Mouse (Mus musculus): ENCODE results near the gene Olfr61. TPM values are rescaled to one million over a fixed set of nuclear protein-coding genes. Genes with fewer than 3 reads are reported as not detected.
"Not testable (repeated sequence)": the region's sequence is repeated elsewhere in the genome, so short reads cannot be mapped to it uniquely, and the experiment has no call there.

The Olfr61 gene
- not detected in 2 replicates for polyA plus RNA-seq (2014; fragmentation: Nextera tagmentation; extraction: Ambion mirVana)

- H3K9ac ChIP-seq (ENCODE audit: low read depth, low read length); H3K4me2 ChIP-seq (replicated peaks; ENCODE audit: low read depth, low read length); H3K27ac ChIP-seq (ENCODE audit: low read depth, low read length); H3K4me1 ChIP-seq (replicated peaks; ENCODE audit: control insufficient read depth, insufficient read depth, low read length); H3K4me3 ChIP-seq (ENCODE audit: low read depth, low read length); H3K9me3 ChIP-seq (ENCODE audit: control insufficient read depth, low read length); H3K27me3 ChIP-seq (ENCODE audit: control insufficient read depth, insufficient read depth, low read length); H3K36me3 ChIP-seq (ENCODE audit: control insufficient read depth, insufficient read depth, low read length); DNase-seq (ENCODE audit: low spot score); ATAC-seq (ENCODE audit: low FRiP score): not testable (repeated sequence)
- WGBS = 87% methylated on average over 3 of the region's 3 CpGs
Observed at GRCm38 (mm10) chr7:140628670-140629069, at the start of gene Olfr61. Gene Olfr61 (plus strand): TSS chr7:140628970.

- not testable (repeated sequence) for H3K4me3 ChIP-seq (ENCODE audit: low read depth, low read length); H3K27me3 ChIP-seq (ENCODE audit: control insufficient read depth, insufficient read depth, low read length); H3K4me1 ChIP-seq (replicated peaks; ENCODE audit: control insufficient read depth, insufficient read depth, low read length); H3K9ac ChIP-seq (ENCODE audit: low read depth, low read length); ATAC-seq (ENCODE audit: low FRiP score); H3K9me3 ChIP-seq (ENCODE audit: control insufficient read depth, low read length); H3K27ac ChIP-seq (ENCODE audit: low read depth, low read length); DNase-seq (ENCODE audit: low spot score); H3K36me3 ChIP-seq (ENCODE audit: control insufficient read depth, insufficient read depth, low read length); H3K4me2 ChIP-seq (replicated peaks; ENCODE audit: low read depth, low read length)
- 78% methylated on average over 2 of the region's 2 CpGs for WGBS
Observed at GRCm38 (mm10) chr7:140600969-140601368, 27.8 kb upstream of the Olfr61 start, which contains the start of gene Olfr46. Gene Olfr46 (plus strand): TSS chr7:140601269.

GRCm38 (mm10) chr7:140630559-140630958 is 1.8 kb downstream of the Olfr61 start:
- no peak overlapping the region for H3K27ac ChIP-seq (ENCODE audit: low read depth, low read length)
- no peak overlapping the region for H3K4me2 ChIP-seq (replicated peaks; ENCODE audit: low read depth, low read length)
- no peaks in the 10 kb centered on the region for H3K9me3 ChIP-seq (ENCODE audit: control insufficient read depth, low read length)
- H3K9ac ChIP-seq (ENCODE audit: low read depth, low read length) = no peak overlapping the region
- H3K4me1 ChIP-seq (replicated peaks; ENCODE audit: control insufficient read depth, insufficient read depth, low read length) = no peaks in the 10 kb centered on the region
- WGBS = 84% methylated on average over 1 of the region's 1 CpGs
- DNase-seq (ENCODE audit: low spot score) (no peak), ATAC-seq (ENCODE audit: low FRiP score) (no peak)
- no peak overlapping the region for H3K4me3 ChIP-seq (ENCODE audit: low read depth, low read length)
- H3K36me3 ChIP-seq (ENCODE audit: control insufficient read depth, insufficient read depth, low read length) = no peaks in the 10 kb centered on the region
- no peaks in the 10 kb centered on the region for H3K27me3 ChIP-seq (ENCODE audit: control insufficient read depth, insufficient read depth, low read length)

DNA sequence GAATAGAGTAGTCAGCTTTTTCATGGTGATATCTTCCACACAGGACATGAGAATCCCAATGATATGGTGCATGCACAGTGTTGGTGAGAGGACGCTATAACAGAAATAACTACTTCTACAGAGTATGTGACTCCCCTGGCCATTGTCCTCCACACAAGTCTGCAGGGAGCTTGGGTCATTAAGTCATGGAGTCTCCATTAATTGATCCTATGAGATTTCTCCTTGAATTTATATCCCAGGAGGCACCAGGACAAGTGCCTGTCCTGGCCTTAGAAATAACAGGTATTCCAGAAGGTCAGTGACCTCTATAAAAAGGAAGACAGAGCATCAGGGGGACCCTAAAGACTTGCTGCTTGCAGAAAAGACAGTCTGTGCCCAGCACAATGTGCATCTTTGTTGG is 17.4 kb downstream of the Olfr61 start, which contains the start of gene Olfr53:
Olfr53 (plus strand) TSS at position 301 of the 400 bp plus-strand sequence.
- Histone ChIP-seq H3K9me3 (ENCODE audit: control insufficient read depth, low read length) (no peaks in the 10 kb centered on the region), H3K27ac (ENCODE audit: low read depth, low read length) (no peak within 1 kb of the TSS), H3K36me3 (ENCODE audit: control insufficient read depth, insufficient read depth, low read length) (no peaks in the 10 kb centered on the region), H3K4me3 (ENCODE audit: low read depth, low read length) (no peak within 1 kb of the TSS), H3K9ac (ENCODE audit: low read depth, low read length) (no peak within 1 kb of the TSS), H3K4me2 (replicated peaks; ENCODE audit: low read depth, low read length) (no peak within 1 kb of the TSS), H3K27me3 (ENCODE audit: control insufficient read depth, insufficient read depth, low read length) (no peaks in the 10 kb centered on the region), H3K4me1 (replicated peaks; ENCODE audit: control insufficient read depth, insufficient read depth, low read length) (no peaks in the 10 kb centered on the region)
- 91% methylated on average over 1 of the region's 1 CpGs for WGBS
- DNase-seq (ENCODE audit: low spot score) (no peak), ATAC-seq (ENCODE audit: low FRiP score) (no peak)

DNA sequence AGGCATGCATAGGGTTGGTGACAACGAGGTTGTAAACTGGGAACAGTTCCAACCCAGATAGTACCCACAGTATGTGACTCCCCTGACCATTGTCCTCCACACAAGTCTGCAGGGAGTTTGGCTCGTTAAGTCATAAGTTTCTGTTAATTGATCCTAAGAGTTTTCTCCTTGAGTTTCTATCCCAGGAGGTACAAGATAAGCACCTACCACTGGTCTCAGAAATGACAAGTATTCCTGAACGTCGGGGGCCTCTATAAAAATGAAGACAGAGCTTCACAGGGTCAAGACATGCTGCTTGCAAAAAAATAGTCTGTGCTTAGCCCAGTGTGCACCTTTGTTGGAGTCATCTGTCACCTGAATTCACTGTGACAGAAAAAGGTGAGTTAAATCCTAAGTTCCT is 30.9 kb downstream of the Olfr61 start, which contains the start of gene Olfr539:
Olfr539 (plus strand) TSS at position 301 of the 400 bp plus-strand sequence.
- Histone ChIP-seq H3K9ac (ENCODE audit: low read depth, low read length) (no peak within 1 kb of the TSS), H3K9me3 (ENCODE audit: control insufficient read depth, low read length) (no peaks in the 10 kb centered on the region), H3K36me3 (ENCODE audit: control insufficient read depth, insufficient read depth, low read length) (no peaks in the 10 kb centered on the region), H3K27me3 (ENCODE audit: control insufficient read depth, insufficient read depth, low read length) (no peaks in the 10 kb centered on the region), H3K4me1 (replicated peaks; ENCODE audit: control insufficient read depth, insufficient read depth, low read length) (no peaks in the 10 kb centered on the region), H3K4me3 (ENCODE audit: low read depth, low read length) (no peak within 1 kb of the TSS), H3K27ac (ENCODE audit: low read depth, low read length) (no peak within 1 kb of the TSS), H3K4me2 (replicated peaks; ENCODE audit: low read depth, low read length) (no peak within 1 kb of the TSS)
- 79% methylated on average over 4 of the region's 4 CpGs for WGBS
- no peak for DNase-seq (ENCODE audit: low spot score)
- ATAC-seq (ENCODE audit: low FRiP score) = no peak

- H3K36me3 ChIP-seq (ENCODE audit: control insufficient read depth, insufficient read depth, low read length); H3K4me2 ChIP-seq (replicated peaks; ENCODE audit: low read depth, low read length); H3K9ac ChIP-seq (ENCODE audit: low read depth, low read length); H3K27me3 ChIP-seq (ENCODE audit: control insufficient read depth, insufficient read depth, low read length); H3K9me3 ChIP-seq (ENCODE audit: control insufficient read depth, low read length); H3K4me3 ChIP-seq (ENCODE audit: low read depth, low read length); DNase-seq (ENCODE audit: low spot score); ATAC-seq (ENCODE audit: low FRiP score); H3K4me1 ChIP-seq (replicated peaks; ENCODE audit: control insufficient read depth, insufficient read depth, low read length); H3K27ac ChIP-seq (ENCODE audit: low read depth, low read length): not testable (repeated sequence)
- WGBS = 89% methylated on average over 3 of the region's 3 CpGs
Observed at GRCm38 (mm10) chr7:140670693-140671092, 41.9 kb downstream of the Olfr61 start.

DNA sequence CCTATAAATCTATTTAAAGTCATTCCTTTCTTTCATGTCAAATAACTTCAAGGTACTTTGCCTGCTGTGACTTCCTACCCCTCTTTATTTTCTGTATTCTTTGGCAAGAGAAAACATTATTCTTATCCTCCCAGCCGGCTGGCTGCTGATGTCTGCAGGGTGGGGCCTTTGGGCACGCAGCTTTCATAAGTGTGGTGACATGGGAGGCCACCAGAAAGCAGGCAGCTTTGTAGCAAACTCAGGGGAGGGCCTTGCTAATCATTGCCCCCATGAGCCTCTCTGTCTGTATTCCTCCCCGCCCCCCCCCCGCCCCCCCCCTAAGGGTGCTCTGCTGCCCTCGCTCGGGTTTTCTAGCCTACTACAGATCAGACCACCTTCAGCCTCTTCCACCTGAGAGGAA is 47.1 kb downstream of the Olfr61 start:
- Histone ChIP-seq H3K27ac (ENCODE audit: low read depth, low read length) (no peak overlapping the region), H3K4me1 (replicated peaks; ENCODE audit: control insufficient read depth, insufficient read depth, low read length) (no peaks in the 10 kb centered on the region), H3K9me3 (ENCODE audit: control insufficient read depth, low read length) (no peaks in the 10 kb centered on the region), H3K9ac (ENCODE audit: low read depth, low read length) (no peak overlapping the region), H3K27me3 (ENCODE audit: control insufficient read depth, insufficient read depth, low read length) (no peaks in the 10 kb centered on the region), H3K4me2 (replicated peaks; ENCODE audit: low read depth, low read length) (no peak overlapping the region), H3K4me3 (ENCODE audit: low read depth, low read length) (no peak overlapping the region), H3K36me3 (ENCODE audit: control insufficient read depth, insufficient read depth, low read length) (no peaks in the 10 kb centered on the region)
- ATAC-seq (ENCODE audit: low FRiP score) = no peak
- WGBS = 4% methylated on average over 5 of the region's 6 CpGs
- DNase-seq (ENCODE audit: low spot score) = no peak

GRCm38 (mm10) chr7:140679591-140679990 is 50.8 kb downstream of the Olfr61 start:
- H3K27me3 ChIP-seq (ENCODE audit: control insufficient read depth, insufficient read depth, low read length); ATAC-seq (ENCODE audit: low FRiP score); DNase-seq (ENCODE audit: low spot score); H3K4me1 ChIP-seq (replicated peaks; ENCODE audit: control insufficient read depth, insufficient read depth, low read length); H3K4me2 ChIP-seq (replicated peaks; ENCODE audit: low read depth, low read length); H3K9me3 ChIP-seq (ENCODE audit: control insufficient read depth, low read length); H3K36me3 ChIP-seq (ENCODE audit: control insufficient read depth, insufficient read depth, low read length); H3K27ac ChIP-seq (ENCODE audit: low read depth, low read length); H3K4me3 ChIP-seq (ENCODE audit: low read depth, low read length); H3K9ac ChIP-seq (ENCODE audit: low read depth, low read length): not testable (repeated sequence)
- 64% methylated on average over 4 of the region's 4 CpGs for WGBS

- Histone ChIP-seq H3K4me2 (replicated peaks; ENCODE audit: low read depth, low read length) (no peak within 1 kb of the TSS), H3K4me1 (replicated peaks; ENCODE audit: control insufficient read depth, insufficient read depth, low read length) (no peaks in the 10 kb centered on the region), H3K9me3 (ENCODE audit: control insufficient read depth, low read length) (no peaks in the 10 kb centered on the region), H3K27me3 (ENCODE audit: control insufficient read depth, insufficient read depth, low read length) (no peaks in the 10 kb centered on the region), H3K4me3 (ENCODE audit: low read depth, low read length) (no peak within 1 kb of the TSS), H3K9ac (ENCODE audit: low read depth, low read length) (no peak within 1 kb of the TSS), H3K36me3 (ENCODE audit: control insufficient read depth, insufficient read depth, low read length) (no peaks in the 10 kb centered on the region), H3K27ac (ENCODE audit: low read depth, low read length) (no peak within 1 kb of the TSS)
- WGBS = 92% methylated on average over 1 of the region's 1 CpGs
- no peak for DNase-seq (ENCODE audit: low spot score)
- ATAC-seq (ENCODE audit: low FRiP score) = no peak
Observed at GRCm38 (mm10) chr7:140681651-140682050, 52.9 kb downstream of the Olfr61 start, which contains the start of gene Olfr45. Gene Olfr45 (plus strand): TSS chr7:140681951.

Measured in hindbrain, embryonic 11.5 days (tissue).